Mouse (Mus musculus) heart, embryonic 10.5 days (tissue): ENCODE measurements at regions not wholly inside any gene's neighbourhood (a gene's known extent, or its start where the extent isn't known, plus 50 kb on each side); places are given as distances from the start of the nearest gene placed in this dataset.
A peak's percentile ranks its signal among the peaks of the same experiment; 100 is the strongest.

Source experiments
- DNase-seq: peaks from one replicate; pipeline ENCODE4 v3.0.0-alpha.2; 2017; ENCODE audit warnings: low spot score
- H3K27ac ChIP-seq: fragments of 300-500 bp; sonication (generic); 2 replicates; pipeline ENCODE4 v1.5.1; 2016; ENCODE audit warnings: mild to moderate bottlenecking
- H3K27me3 ChIP-seq: fragments of 300-500 bp; sonication (generic); 2 replicates; pipeline ENCODE4 v1.6.1; 2016; ENCODE audit warnings: mild to moderate bottlenecking; ENCODE audit not compliant: poor library complexity, insufficient read depth, severe bottlenecking
- H3K36me3 ChIP-seq: fragments of 300-500 bp; sonication (generic); 2 replicates; pipeline ENCODE4 v1.6.1; 2016; ENCODE audit warnings: mild to moderate bottlenecking, moderate library complexity
- H3K4me1 ChIP-seq: fragments of 300-500 bp; sonication (generic); 2 replicates; pipeline ENCODE4 v1.6.1; 2016; ENCODE audit warnings: mild to moderate bottlenecking
- H3K4me3 ChIP-seq: fragments of 300-500 bp; sonication (generic); 2 replicates; pipeline ENCODE4 v1.5.1; 2016; ENCODE audit warnings: mild to moderate bottlenecking, moderate library complexity
- H3K9me3 ChIP-seq: fragments of 300-500 bp; sonication (generic); 2 replicates; pipeline ENCODE4 v1.6.1; 2016; ENCODE audit warnings: mild to moderate bottlenecking, moderate library complexity
- WGBS: fragments of 180-500 bp; shearing (Covaris S2); methylation state at CpG from one replicate; pipeline ENCODE4 v1.1.7; 2016; 5-methylcytosine and 5-hydroxymethylcytosine counted together

- Histone ChIP-seq H3K9me3 (no peaks in the 10 kb centered on the region), H3K36me3 (no peaks in the 10 kb centered on the region), H3K4me3 (no peak overlapping the region), H3K4me1 (peaks cover 43% of the 10 kb centered on the region), H3K27me3 (no peaks in the 10 kb centered on the region), H3K27ac (0 out of 2 replicates have a peak overlapping the region, but pooled peaks have one; percentile 87)
- DNase-seq = no peak
- WGBS = 62% methylated on average over 1 of the region's 1 CpGs
Measured at GRCm38 (mm10) chr2:128313948-128314347, 188.1 kb downstream of the Bcl2l11 start.

GRCm38 (mm10) chr2:128316516-128316915 lies 190.7 kb downstream of the Bcl2l11 start:
- Histone ChIP-seq H3K27me3 (no peaks in the 10 kb centered on the region), H3K9me3 (no peaks in the 10 kb centered on the region), H3K36me3 (no peaks in the 10 kb centered on the region), H3K4me1 (peaks cover 50% of the 10 kb centered on the region), H3K27ac (no peak overlapping the region), H3K4me3 (no peak overlapping the region)
- WGBS = 47% methylated on average over 2 of the region's 2 CpGs
- DNase-seq = no peak

GRCm38 (mm10) chr2:128318266-128318665 lies 192.4 kb downstream of the Bcl2l11 start:
- no peak for DNase-seq
- WGBS = 67% methylated on average over 4 of the region's 4 CpGs
- H3K36me3 ChIP-seq = no peaks in the 10 kb centered on the region

GRCm38 (mm10) chr2:128318956-128319355 lies 193.1 kb downstream of the Bcl2l11 start:
- Histone ChIP-seq H3K27ac (no peak overlapping the region), H3K36me3 (no peaks in the 10 kb centered on the region), H3K4me3 (no peak overlapping the region), H3K4me1 (peaks cover 40% of the 10 kb centered on the region), H3K9me3 (no peaks in the 10 kb centered on the region), H3K27me3 (no peaks in the 10 kb centered on the region)
- no peak for DNase-seq
- 46% methylated on average over 5 of the region's 5 CpGs for WGBS

More at GRCm38 (mm10) chr2:128318266-128318665, 192.4 kb downstream of the Bcl2l11 start:
- H3K27ac ChIP-seq = no peak overlapping the region
- H3K27me3 ChIP-seq = no peaks in the 10 kb centered on the region
- H3K9me3 ChIP-seq = no peaks in the 10 kb centered on the region
- H3K4me1 ChIP-seq = peaks cover 45% of the 10 kb centered on the region
- no peak overlapping the region for H3K4me3 ChIP-seq

GRCm38 (mm10) chr2:128321475-128321874 lies 195.6 kb downstream of the Bcl2l11 start:
- H3K27me3 ChIP-seq = no peaks in the 10 kb centered on the region
- DNase-seq = no peak
- peak overlapping the region; percentile 78 for H3K27ac ChIP-seq
- H3K4me3 ChIP-seq = no peak overlapping the region
- H3K36me3 ChIP-seq = no peaks in the 10 kb centered on the region
- peaks cover 51% of the 10 kb centered on the region for H3K4me1 ChIP-seq
- WGBS = 27% methylated on average over 2 of the region's 2 CpGs
- no peaks in the 10 kb centered on the region for H3K9me3 ChIP-seq

- Histone ChIP-seq H3K36me3 (no peaks in the 10 kb centered on the region), H3K27ac (peak overlapping the region; percentile 73), H3K9me3 (no peaks in the 10 kb centered on the region), H3K4me1 (peaks cover 43% of the 10 kb centered on the region), H3K27me3 (no peaks in the 10 kb centered on the region), H3K4me3 (no peak overlapping the region; the same call in 1 of the 2 replicates)
- 30% methylated on average over 13 of the region's 13 CpGs for WGBS
- DNase-seq = no peak
Measured at GRCm38 (mm10) chr2:128324256-128325096, 198.6 kb downstream of the Bcl2l11 start.

GRCm38 (mm10) chr2:128325097-128325421 lies 199.2 kb downstream of the Bcl2l11 start:
- WGBS = 82% methylated on average over 4 of the region's 4 CpGs
- Histone ChIP-seq H3K4me1 (peaks cover 41% of the 10 kb centered on the region), H3K27ac (peak overlapping the region; percentile 73; the same call in 1 of the 2 replicates), H3K36me3 (no peaks in the 10 kb centered on the region), H3K27me3 (no peaks in the 10 kb centered on the region), H3K9me3 (no peaks in the 10 kb centered on the region), H3K4me3 (no peak overlapping the region)
- DNase-seq = no peak

GRCm38 (mm10) chr2:128325456-128325855 lies 199.6 kb downstream of the Bcl2l11 start:
- DNase-seq = no peak
- 90% methylated on average over 4 of the region's 4 CpGs for WGBS
- no peak overlapping the region for H3K4me3 ChIP-seq

GRCm38 (mm10) chr2:128330833-128331232 lies 205.0 kb downstream of the Bcl2l11 start:
- Histone ChIP-seq H3K36me3 (no peaks in the 10 kb centered on the region), H3K9me3 (no peaks in the 10 kb centered on the region), H3K4me3 (no peak overlapping the region), H3K27ac (no peak overlapping the region), H3K27me3 (no peaks in the 10 kb centered on the region), H3K4me1 (peaks cover 32% of the 10 kb centered on the region)
- DNase-seq = no peak
- WGBS = 79% methylated on average over 9 of the region's 9 CpGs

More at GRCm38 (mm10) chr2:128325456-128325855, 199.6 kb downstream of the Bcl2l11 start:
- H3K27me3 ChIP-seq = no peaks in the 10 kb centered on the region
- no peaks in the 10 kb centered on the region for H3K9me3 ChIP-seq
- H3K27ac ChIP-seq = no peak overlapping the region; the same call in 1 of the 2 replicates
- H3K36me3 ChIP-seq = no peaks in the 10 kb centered on the region
- H3K4me1 ChIP-seq = peaks cover 40% of the 10 kb centered on the region

- Histone ChIP-seq H3K9me3 (no peaks in the 10 kb centered on the region), H3K27me3 (no peaks in the 10 kb centered on the region), H3K4me1 (peaks cover 33% of the 10 kb centered on the region), H3K36me3 (no peaks in the 10 kb centered on the region), H3K4me3 (no peak overlapping the region), H3K27ac (no peak overlapping the region)
- DNase-seq = no peak
- WGBS = 90% methylated on average over 10 of the region's 10 CpGs
Measured at GRCm38 (mm10) chr2:128331275-128331674, 205.4 kb downstream of the Bcl2l11 start.

- peak; percentile 64 for DNase-seq
- 67% methylated on average over 8 of the region's 8 CpGs for WGBS
- Histone ChIP-seq H3K9me3 (no peaks in the 10 kb centered on the region), H3K4me1 (peaks cover 33% of the 10 kb centered on the region), H3K27ac (no peak overlapping the region), H3K4me3 (no peak overlapping the region), H3K27me3 (no peaks in the 10 kb centered on the region), H3K36me3 (no peaks in the 10 kb centered on the region)
Measured at GRCm38 (mm10) chr2:128331681-128332080, 205.8 kb downstream of the Bcl2l11 start.

- Histone ChIP-seq H3K4me3 (no peak overlapping the region), H3K4me1 (peaks cover 45% of the 10 kb centered on the region), H3K36me3 (no peaks in the 10 kb centered on the region), H3K27me3 (no peaks in the 10 kb centered on the region), H3K9me3 (no peaks in the 10 kb centered on the region), H3K27ac (no peak overlapping the region)
- DNase-seq = peak; percentile 71
- WGBS = 61% methylated on average over 10 of the region's 10 CpGs
Measured at GRCm38 (mm10) chr2:128333401-128334142, 207.7 kb downstream of the Bcl2l11 start.

GRCm38 (mm10) chr2:128334143-128334470 lies 208.3 kb downstream of the Bcl2l11 start:
- Histone ChIP-seq H3K4me3 (no peak overlapping the region), H3K9me3 (no peaks in the 10 kb centered on the region), H3K36me3 (no peaks in the 10 kb centered on the region), H3K27ac (no peak overlapping the region; the same call in 1 of the 2 replicates), H3K27me3 (no peaks in the 10 kb centered on the region), H3K4me1 (peaks cover 48% of the 10 kb centered on the region)
- WGBS = 58% methylated on average over 2 of the region's 2 CpGs
- peak; percentile 57 for DNase-seq
